Mouse (Mus musculus) cerebellum, adult 9-11 months (tissue): ENCODE results near the gene Iqcj.

ENCODE experiments used
- DNase-seq: peaks from one replicate; pipeline ENCODE4 v3.0.0; 2022

Iqcj gene

DNA sequence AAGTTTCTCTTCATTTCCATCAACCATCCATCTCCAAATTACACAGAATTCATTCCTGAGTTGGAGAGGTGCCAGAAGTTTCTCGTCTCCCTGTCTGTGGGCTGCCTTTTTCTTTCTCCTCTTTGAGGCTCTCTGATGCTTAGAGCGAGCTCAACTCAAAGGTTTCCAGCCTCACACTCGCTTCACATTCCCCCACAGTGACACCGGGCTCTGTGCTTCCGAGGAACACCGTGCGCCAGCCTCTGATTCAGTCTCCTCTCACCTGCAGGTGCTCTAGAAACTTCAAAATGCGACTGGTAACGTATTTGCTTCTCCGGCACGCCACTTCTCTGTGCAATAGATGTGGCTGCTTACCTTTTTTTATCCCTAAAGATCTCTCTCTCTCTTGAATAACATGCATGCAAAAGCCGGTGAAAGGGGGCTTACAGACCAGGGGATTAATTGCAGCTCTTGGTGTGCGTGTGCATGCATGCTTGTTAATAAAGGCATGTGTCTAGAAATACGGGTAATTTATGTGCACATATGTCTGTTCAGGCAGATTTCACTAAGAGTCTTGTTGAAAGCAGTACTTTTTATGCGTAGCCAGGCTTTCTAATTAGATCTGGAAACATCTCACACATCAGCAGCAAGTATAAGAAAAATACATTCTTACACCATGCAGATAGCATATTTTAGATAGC, at the start of gene Iqcj, which contains the start of gene Iqschfp:
Gene Iqcj (plus strand): TSS at position 195 of the 680 bp plus-strand sequence.
Gene Iqschfp (plus strand): TSS at position 207 of the 680 bp plus-strand sequence.
- DNase-seq = no peak

DNA sequence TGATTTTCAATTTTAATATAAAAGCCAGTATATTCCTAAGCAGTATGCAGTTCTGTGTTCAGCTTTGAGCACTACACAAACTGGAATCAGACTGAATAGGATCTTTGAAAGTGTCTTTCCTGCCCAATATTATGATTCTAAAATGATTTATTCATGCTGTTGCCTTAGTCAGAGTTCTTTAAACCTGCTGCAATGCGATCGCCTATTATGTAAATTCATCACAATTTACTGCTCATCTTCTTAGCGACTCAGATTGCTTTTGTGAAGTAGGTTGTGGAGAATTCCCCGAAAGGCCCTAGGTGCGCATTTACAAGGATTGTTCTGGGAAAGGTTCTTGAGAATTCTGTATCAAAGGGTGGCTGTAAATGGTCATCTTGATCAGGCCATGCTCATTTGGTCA, 39.6 kb upstream of the Iqcj start:
- DNase-seq = no peak

DNA sequence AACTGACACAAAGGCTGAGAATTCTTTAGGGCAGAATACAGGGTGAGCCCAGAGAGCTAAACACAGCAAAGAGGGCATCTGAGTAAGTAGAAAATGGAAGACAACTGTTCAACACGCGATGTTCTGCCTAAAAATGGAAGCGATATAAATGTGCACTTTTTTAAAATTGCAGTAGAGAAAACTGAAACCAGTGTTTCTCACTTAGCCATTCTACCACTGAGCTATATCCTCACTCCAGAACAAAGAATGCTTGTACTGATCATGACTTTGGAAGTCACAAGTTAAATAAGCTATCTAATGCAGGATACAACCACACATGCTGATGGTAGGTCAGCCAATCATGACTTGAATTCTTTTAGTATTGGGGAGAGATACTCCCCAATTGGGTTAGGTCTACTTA, 30.5 kb upstream of the Iqcj start:
- DNase-seq = no peak

DNA sequence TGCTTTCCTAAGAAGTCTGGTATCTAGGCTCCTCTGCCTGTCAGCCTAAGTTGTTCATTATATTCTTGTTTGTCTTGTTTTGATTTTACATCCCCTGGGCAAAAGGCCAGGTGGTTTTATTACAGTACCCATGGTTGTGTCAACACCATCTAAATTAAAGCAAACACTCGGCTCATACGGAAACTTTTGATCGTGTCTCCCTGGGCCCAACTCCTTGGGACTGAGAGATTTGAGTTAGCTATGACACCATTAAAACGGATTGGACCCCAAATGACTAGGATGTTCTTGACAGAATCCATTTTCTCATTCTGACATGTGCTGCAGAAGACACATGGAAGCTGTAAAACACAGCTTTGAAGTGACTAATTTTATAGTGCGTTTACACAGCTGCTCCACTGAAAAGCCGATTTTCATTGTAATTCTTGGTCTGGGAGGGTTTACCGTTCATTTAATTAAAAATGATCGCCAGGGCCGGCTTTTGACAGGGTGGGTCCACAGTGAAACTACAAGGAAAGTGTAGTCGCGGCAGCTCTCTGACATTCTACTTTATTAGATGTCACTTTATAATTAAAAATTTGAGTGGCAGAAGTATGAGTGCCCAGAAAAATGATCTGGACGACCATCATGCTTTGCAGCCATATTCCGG, 24.5 kb upstream of the Iqcj start:
- DNase-seq = no peak

DNA sequence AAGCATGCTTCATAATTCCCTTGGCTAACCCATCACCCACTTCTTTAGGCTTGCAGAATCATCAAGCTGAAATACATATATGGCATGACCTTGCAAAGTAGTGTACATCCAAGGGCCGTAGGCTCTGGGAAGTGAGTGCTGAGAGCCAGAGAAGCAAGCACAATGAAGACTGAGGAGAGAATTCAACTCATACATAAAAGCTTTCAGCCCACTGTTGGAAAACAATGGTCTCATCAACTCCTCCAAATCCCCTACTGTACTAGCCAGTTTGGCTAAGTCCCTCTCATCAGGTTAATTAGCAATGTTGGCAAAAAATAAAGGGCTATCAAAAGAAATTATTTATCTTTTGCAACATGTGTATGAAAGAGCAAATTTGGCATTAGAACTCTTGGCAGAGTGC, 22.6 kb upstream of the Iqcj start:
- DNase-seq = no peak

DNA sequence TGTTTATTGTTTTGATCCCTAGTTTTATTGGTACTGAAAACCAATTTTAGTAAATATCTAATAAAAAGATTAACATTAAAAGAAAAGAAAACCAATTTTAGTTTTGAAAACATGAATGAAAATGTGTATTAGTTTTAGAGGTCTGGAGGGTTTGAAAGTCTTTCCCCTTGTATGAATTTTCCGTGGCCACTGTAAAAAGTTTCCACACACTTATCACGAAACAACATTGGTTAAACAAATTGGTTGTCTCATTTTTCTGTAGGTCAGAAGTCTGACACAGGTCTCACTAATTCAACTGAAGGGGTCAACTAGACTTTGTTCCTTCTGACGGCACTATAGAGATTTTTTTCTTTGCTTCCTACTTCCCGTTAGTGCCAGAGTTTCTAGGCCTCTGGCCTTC, 14.8 kb upstream of the Iqcj start:
- no peak for DNase-seq

DNA sequence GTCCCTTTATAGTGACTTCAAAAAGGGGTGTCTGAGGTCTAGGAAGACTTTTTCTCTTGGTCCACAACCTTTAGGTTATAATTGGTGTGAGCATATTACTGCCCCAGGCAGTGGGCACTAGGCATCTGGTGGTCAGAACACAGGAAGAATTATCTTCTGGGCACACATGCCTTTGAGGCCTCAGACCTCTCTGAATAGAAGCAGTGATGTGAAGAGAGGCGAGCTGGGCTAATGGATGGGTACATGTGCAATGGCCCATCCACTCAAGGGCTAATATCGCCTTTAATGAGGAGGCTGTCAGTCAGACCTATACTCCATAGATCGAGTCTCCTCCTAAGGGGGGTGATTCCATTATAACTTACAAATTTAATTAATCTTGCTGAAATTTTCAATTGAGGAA, 7.7 kb upstream of the Iqcj start:
- no peak for DNase-seq

DNA sequence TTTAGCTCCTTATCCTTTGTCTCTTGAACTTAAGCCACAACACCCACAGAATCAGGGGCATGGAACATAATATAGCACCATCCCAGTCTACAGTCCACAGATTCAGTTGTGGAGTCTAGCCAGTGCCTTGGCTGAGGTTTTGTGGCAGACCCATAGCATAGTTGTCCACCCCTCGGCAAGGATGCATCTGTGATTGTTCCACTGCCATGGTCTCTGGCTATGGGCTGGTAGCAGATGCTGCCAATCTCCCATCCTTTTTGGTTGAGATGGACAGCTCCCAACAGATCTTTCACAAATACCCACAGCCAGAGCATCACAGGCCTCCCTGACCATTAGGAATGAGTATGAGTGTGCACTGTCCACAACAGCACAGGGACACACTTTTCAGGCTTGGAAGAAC, 5.8 kb upstream of the Iqcj start:
- DNase-seq = no peak

DNA sequence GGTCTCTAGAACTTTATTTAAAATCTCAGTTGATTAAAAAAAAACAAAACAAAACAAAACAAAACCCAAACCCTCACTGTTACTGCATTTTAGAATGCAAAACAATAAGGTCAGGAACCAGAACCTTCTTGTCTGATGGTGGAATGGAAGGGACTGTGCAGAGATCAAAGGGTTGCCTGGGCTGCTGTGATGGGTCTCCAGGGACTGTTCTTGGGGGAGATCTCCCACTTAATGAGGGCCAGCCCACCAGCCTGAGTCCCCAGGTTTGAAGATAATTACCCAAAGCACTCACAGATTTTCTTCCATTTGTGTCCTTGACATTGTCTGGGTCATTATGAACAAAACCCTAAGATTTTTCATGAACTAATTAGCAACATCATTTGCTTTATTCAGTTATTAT, 4.8 kb upstream of the Iqcj start:
- no peak for DNase-seq

DNA sequence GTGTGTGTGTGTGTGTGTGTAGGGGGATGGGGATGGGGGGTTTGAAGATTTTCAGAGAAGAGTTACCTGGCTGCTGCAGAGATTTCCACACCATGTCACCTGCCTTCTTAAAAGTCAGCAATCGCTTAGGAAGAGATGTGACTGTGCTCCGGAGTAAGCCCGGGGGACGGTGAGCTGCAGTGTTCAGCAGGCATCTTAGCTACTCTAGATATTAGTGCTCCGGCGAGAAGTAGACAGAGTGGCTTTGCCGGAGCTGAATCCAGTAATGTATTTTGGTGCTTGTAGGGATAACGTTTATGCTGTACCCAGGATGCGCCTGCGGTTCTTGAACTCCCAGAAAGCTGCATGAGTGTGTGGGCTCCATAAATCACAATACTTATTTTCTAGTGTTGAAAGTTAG, 748 bp downstream of the Iqcj start:
- no peak for DNase-seq

DNA sequence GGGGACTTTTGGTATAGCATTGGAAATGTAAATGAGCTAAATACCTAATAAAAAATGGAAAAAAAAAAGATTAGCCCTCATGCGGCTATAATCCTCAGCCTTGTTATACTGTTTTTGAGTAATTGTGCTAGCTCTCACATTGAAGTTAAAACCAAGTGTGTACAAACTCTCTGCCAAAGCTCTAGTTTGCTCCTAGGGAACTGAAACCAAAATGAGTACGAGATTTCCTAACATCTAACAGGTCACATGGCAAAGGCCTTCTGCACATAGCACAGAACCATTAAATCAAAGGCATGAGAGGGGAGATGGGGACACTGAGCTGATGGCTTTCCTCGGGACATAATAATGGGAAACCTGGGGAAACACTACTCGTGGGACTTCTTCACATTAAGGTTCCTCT, 10.5 kb downstream of the Iqcj start:
- DNase-seq = no peak

DNA sequence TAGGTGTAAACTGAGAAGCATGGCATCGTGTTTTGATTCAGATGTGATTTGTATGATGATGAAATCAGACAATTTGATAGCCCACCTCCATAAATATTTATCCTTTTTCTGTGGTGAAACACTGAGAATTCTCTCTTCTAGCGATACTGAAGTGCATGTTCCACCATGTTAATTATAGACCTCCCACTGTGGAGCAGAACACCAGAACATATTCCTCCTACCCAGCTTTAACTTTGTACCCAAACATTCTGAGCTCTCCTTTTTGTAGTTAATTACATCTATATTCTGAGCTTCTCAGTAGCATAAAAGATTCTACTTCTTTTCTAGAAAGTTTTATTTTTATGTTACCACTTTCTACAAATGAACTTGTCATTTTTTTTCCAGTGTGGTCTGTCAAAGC, 16.6 kb downstream of the Iqcj start:
- no peak for DNase-seq

DNA sequence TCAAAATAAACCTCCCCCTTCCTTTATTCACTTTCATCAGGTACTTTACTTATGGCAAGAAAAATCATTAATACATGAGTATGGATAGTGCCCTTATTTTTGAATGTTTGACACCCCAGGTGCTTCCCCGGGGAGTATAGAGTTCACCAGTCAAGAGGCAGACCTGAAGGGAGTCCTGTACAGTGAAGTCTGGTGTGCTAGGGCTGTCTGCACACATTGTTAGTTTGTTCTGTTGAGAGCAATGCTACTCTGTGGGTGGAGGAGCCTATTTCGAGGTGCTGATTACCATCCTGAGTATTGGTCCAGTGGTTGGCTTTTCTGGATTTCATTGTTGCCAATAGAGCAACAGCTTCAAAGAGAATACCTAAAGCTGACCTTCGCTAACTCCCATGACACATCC, 26.1 kb downstream of the Iqcj start:
- no peak for DNase-seq

DNA sequence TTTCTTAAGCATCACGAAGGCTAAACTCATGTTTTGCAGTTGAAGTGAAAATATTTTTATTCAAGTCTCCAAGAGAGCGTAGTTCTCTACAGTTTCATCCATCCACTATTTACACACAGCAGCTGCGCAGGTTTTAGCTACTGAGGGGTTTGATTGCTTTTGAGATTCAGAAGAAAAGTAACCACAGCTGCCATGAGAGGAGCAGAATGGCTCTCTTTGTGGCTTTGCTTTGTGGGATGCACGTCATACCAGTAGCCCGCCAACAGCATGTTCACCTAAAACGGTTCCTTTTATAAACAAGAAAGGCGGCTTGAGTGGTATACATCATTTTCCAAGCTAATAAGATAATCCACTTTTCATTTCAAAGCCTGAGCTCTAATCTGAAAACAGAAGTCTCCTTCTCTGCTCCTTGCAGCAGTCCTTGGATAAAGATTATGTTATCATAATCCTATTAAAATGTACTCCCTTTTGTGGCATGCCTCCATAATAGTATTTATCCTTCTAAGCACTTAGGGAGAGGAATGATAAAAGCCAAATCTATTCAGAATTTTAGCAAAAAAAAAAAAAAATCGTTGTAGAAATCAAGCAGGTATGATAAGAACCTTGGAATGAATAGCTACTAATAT, 26.7 kb downstream of the Iqcj start:
- DNase-seq = no peak

DNA sequence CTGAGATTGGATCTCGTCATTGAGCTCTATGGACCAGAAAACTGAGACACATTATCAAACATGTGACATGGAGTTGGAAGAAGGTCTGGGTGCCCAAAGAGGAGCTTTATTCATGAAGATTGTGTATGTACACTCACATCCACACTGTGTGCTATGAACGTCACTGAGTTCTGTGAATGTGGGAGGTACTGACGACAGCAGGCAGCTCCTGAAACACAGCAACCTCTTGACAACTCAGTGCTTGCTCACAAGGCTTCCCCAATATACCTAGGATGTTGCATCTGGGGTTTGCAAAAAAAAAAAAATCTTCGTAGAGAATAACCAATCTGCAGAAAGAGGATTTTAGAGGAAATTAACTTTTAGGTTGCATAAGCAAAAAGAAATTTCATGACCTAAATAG, 31.1 kb downstream of the Iqcj start:
- no peak for DNase-seq

DNA sequence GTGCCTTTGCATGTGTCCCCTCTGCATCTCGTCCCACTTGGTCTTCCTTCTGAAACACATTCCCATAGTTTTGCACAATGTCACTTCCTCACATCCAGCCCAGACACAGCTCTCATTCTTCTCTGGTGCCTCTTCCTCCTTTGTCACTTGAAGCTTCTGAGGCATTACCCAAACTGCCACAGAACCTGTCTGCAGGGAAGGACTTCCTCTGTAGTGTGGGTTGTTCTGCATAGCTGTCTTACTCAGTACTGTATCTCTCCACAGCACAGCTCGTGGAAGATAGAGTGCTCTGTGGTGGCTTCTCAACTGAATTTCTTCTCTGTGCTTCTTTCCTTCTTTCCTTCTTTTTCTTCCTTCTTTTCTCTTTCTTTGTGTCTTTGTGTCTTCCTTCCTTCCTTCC, 33.4 kb downstream of the Iqcj start:
- no peak for DNase-seq

DNA sequence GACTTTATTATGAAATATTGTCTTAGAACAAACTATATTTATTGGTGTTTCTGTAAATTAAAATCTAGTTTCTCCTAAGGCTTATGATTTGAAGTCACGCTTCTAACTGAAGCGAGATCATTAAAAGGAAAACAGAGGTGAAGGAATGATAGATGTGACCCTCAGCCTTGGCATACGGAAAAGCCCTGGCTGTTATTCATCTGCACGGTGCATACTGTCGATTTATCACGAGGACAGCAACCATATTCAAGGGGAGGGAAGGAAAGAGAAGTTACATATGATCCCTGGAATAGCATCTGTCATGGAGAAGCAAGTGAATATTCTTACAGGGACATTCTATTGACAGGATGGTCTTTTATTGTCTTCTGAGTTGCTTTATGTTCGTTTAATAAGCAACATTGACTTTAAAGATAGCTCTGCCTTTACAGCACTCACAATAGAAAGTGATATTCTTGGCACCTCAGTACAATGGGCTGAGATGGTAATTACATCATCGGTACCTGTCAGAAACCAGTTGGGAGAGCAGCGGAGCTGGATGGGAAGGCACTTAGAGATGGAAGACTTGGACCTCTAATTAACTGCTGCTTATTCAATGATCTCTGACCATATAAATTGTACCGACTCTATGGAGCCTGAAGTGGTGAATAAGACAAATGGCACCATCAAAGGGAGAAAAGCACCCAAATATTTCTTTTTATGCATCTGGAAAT, 38.6 kb downstream of the Iqcj start:
- no peak for DNase-seq

DNA sequence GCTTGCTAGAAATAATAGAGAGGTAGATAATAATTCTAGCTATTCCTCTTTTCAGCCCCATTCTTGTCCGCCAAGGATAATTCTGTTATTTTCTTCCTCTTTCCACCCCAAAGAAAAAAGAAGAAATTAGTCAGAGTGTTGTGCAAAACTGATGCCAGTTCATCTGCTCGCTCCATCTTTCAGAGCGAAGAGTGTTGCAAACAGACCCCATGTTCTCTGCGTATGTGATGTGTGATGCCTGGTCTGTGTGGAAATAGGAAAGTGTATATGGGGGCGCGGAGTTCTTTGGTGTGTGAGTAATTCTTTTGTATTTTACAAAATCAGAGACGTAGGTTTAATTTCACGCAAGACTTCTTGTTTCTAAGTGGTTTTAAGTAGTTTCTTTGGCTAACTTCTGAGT, 39.2 kb downstream of the Iqcj start:
- DNase-seq = no peak

DNA sequence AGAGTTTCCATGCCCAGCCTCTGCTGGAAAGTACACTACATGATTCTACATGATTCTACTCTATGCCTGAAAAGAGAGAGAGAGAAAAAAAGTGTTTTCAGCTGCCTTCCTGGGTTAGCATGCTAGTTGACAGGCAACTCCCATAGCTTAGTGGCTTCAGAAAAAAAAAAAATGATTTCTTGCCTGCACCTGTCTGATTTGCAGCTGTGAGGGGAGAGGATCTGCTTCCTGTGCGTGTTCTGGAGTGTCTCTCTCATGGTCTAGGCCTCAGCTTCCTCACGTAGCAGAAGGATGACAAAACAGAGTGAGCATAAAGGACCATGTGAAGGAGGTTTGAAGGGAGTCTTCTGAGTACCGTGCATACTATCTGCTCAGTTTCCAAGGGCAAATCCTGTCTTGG, 39.9 kb downstream of the Iqcj start:
- DNase-seq = no peak

DNA sequence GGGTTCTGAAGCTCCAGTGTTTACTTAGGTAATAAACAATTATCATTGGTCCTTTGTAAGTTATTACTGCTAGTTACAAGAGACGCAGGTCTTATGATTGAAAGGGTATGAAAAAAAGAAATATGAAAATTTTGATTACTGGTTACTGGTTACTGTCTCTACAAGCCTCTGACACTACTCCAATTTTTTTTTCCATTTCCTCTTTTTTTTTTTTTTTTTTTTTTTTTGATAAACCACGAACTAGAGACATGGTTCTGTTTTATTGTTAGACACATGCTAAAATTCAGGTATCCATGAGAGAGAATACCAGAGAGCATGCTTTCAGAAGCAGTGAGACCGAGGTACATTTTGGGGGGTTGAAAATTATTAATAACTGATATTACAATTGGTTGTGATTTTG, 43.8 kb downstream of the Iqcj start:
- no peak for DNase-seq

DNA sequence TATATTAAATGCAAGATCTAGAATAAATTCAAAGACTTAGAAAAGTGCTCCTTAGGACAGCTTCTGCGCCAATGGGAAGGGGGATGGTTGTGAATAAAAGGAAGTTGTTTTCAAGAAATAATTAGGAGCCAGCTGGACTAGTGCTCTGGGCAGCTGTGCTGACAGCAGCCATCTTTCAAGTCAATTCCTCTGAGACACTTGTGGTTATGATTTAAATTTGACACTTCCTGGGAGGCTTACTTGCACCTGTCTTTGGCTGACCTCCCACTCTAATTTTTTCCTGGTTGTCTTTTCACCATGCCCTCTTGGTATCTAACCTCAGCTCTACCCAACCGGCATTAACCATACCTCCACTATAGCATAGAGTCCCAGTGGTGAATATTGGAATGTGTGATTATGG, 55.0 kb downstream of the Iqcj start:
- DNase-seq = no peak

DNA sequence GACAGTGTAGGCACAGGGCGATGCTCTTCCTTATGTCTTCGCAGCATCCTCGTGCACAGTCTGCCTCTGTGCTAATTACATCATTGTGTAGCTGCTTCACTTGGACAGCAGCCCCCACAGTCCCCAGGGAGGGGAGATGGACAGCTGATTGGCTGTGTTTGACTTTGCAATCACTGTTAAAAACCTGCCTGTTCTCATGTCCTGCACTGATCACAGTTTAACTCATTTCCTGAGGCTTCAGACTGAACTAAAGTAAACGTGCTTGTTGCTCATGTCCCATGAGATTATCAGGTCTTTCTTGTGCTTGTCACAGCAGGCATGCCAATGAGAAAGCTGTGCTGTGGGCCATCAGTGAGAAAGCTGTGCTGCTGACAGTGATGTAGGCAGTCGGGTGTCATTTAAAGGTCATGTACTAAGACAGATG, 60.5 kb downstream of the Iqcj start:
- no peak for DNase-seq

DNA sequence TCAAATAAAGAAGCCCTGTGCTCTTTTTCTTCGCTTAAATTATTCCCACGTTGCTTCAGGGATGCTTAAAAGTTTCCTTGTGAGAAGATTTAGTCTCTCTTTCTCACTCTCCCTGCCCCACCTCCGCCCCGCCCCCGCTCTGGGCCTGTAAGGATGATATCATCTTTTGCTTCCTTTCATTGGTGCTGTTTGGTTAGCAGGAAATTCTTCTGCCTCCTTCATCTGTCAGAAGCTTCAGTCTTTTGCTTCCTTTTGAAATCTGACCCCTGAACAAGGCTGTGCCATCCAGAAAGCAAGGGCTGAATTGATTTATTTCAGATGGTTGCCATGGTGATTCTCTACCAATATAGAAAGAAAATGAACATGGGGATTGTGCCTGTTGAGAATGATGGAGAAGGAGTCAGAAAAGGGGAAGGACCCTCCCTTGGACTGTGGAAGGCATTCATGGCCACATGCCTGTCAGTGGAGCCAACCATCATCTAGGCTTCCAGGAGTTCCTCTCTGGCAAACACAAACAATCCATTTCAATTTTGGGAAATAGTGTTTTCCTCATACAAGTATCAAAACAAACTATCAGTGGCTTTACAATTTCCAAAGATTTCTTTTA, 62.5 kb downstream of the Iqcj start:
- DNase-seq = no peak

DNA sequence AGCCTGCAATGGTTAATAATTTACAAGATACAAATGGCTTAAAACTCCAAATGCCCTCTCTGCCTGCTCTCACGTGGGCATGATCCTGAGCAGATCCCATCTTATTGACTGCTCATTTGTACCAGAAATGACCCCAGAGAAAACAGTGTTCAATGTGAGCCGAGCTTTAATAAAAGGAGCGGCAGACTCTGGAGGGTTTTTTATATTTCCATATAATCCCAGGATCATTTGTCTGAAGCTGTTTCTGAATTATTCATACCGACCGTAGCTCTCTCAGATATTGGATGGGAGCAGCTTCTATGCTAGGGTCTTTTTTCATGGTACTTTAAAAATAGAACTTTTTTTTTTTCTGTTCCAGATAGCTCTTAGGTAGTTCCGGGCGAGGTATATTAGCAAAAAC, 67.7 kb downstream of the Iqcj start:
- DNase-seq = no peak
